Mouse (Mus musculus): ENCODE results near the gene Sft2d2. TPM values are rescaled to one million over a fixed set of nuclear protein-coding genes. Genes with fewer than 3 reads are reported as not detected.
A peak's percentile ranks its signal among the peaks of the same experiment; 100 is the strongest.

Sft2d2 gene
- total RNA-seq, 2 experiments from 2014 or later: 15.5 to 17.4 TPM

- Histone ChIP-seq H3K27ac (no peak overlapping the region), H3K4me3 (no peak overlapping the region)
- no peak for TF ChIP-seq CTCF (IDR thresholded peaks at IDR 0.05)
- DNase-seq (ENCODE audit: extremely low spot score in 1 of 2, low spot score in 2 of 2): no peak
- intact Hi-C loops (cut with DNase I): no loop called here
Observed at GRCm38 (mm10) chr1:165164920-165165319, 29.3 kb downstream of the Sft2d2 start.

- no peak within 1 kb of the TSS for H3K4me3 ChIP-seq
- intact Hi-C loops (cut with DNase I): no loop called here
- no peak for DNase-seq (ENCODE audit: extremely low spot score in 1 of 2, low spot score in 2 of 2)
- H3K27ac ChIP-seq: no peak within 1 kb of the TSS
- TF ChIP-seq CTCF (IDR thresholded peaks at IDR 0.05): no peak
Observed at GRCm38 (mm10) chr1:165160723-165161405, 33.4 kb downstream of the Sft2d2 start, which contains the start of gene Tbx19. Tbx19 (minus strand) TSS chr1:165160773.

- TF ChIP-seq CTCF (IDR thresholded peaks at IDR 0.05): no peak
- DNase-seq (ENCODE audit: extremely low spot score in 1 of 2, low spot score in 2 of 2): no peak
- no peak overlapping the region for H3K27ac ChIP-seq
- intact Hi-C loops (cut with DNase I): no loop called here
- H3K4me3 ChIP-seq: no peak overlapping the region
Observed at GRCm38 (mm10) chr1:165158841-165159240, 35.4 kb downstream of the Sft2d2 start.

GRCm38 (mm10) chr1:165154162-165154561, 40.1 kb downstream of the Sft2d2 start:
- Histone ChIP-seq H3K27ac (no peak overlapping the region), H3K4me3 (no peak overlapping the region)
- DNase-seq (ENCODE audit: extremely low spot score in 1 of 2, low spot score in 2 of 2): no peak
- intact Hi-C loops (cut with DNase I): no loop called here
- no peak for TF ChIP-seq CTCF (IDR thresholded peaks at IDR 0.05)

GRCm38 (mm10) chr1:165151216-165151615, 43.0 kb downstream of the Sft2d2 start:
- no peak for TF ChIP-seq CTCF (IDR thresholded peaks at IDR 0.05)
- H3K27ac ChIP-seq: no peak overlapping the region
- intact Hi-C loops (cut with DNase I): no loop called here
- no peak for DNase-seq (ENCODE audit: extremely low spot score in 1 of 2, low spot score in 2 of 2)
- no peak overlapping the region for H3K4me3 ChIP-seq

GRCm38 (mm10) chr1:165142343-165142916, 51.8 kb downstream of the Sft2d2 start:
- no peak for TF ChIP-seq CTCF (IDR thresholded peaks at IDR 0.05)
- no peak for DNase-seq (ENCODE audit: extremely low spot score in 1 of 2, low spot score in 2 of 2)

GRCm38 (mm10) chr1:165140227-165140626, 54.0 kb downstream of the Sft2d2 start:
- Histone ChIP-seq H3K4me3 (no peak overlapping the region), H3K27ac (no peak overlapping the region)
- no peak for DNase-seq (ENCODE audit: extremely low spot score in 1 of 2, low spot score in 2 of 2)
- no peak for TF ChIP-seq CTCF (IDR thresholded peaks at IDR 0.05)
- intact Hi-C loops (cut with DNase I): no loop called here

More at GRCm38 (mm10) chr1:165142343-165142916, 51.8 kb downstream of the Sft2d2 start:
- Histone ChIP-seq H3K27ac (no peak overlapping the region), H3K4me3 (no peak overlapping the region)
- intact Hi-C loops (cut with DNase I): no loop called here

- intact Hi-C loops (cut with DNase I): no loop called here
- H3K27ac ChIP-seq: no peak overlapping the region
- DNase-seq (ENCODE audit: extremely low spot score in 1 of 2, low spot score in 2 of 2): no peak
- no peak overlapping the region for H3K4me3 ChIP-seq
- no peak for TF ChIP-seq CTCF (IDR thresholded peaks at IDR 0.05)
Observed at GRCm38 (mm10) chr1:165133858-165134257, 60.4 kb downstream of the Sft2d2 start.

- Histone ChIP-seq H3K27ac (no peak overlapping the region), H3K4me3 (no peak overlapping the region)
- intact Hi-C loops (cut with DNase I): no loop called here
- TF ChIP-seq CTCF (IDR thresholded peaks at IDR 0.05): no peak
- no peak for DNase-seq (ENCODE audit: extremely low spot score in 1 of 2, low spot score in 2 of 2)
Observed at GRCm38 (mm10) chr1:165133279-165133678, 61.0 kb downstream of the Sft2d2 start.

- peak; percentile 96 for TF ChIP-seq CTCF (IDR thresholded peaks at IDR 0.05)
- intact Hi-C loops (cut with DNase I): no loop called here
- Histone ChIP-seq H3K4me3 (no peak overlapping the region), H3K27ac (peak overlapping the region; percentile 82)
- peak; percentile 80 to 86 for DNase-seq (ENCODE audit: extremely low spot score in 1 of 2, low spot score in 2 of 2)
Observed at GRCm38 (mm10) chr1:165132187-165132877, 61.9 kb downstream of the Sft2d2 start.

GRCm38 (mm10) chr1:165129573-165129972, 64.7 kb downstream of the Sft2d2 start:
- TF ChIP-seq CTCF (IDR thresholded peaks at IDR 0.05): no peak
- no peak overlapping the region for H3K27ac ChIP-seq
- intact Hi-C loops (cut with DNase I): loop anchor here (10.0 kb wide), 1 partner anchor 345 kb away; no protein-coding TSS in a partner anchor
- no peak for DNase-seq (ENCODE audit: extremely low spot score in 1 of 2, low spot score in 2 of 2)
- no peak overlapping the region for H3K4me3 ChIP-seq

Other genes starting within 250 kb of the Sft2d2 start
- gene Tbx19, start 33.7 kb downstream of the Sft2d2 start, total RNA-seq (2021): not detected
- gene Tiprl, start 42.6 kb upstream of the Sft2d2 start, total RNA-seq (2021): 10 to 100 TPM; 63.1 to 69.7 TPM
- 10 to 100 TPM in 1 of 2 experiments, 1 to 10 TPM in 1; 9.9 to 10.3 TPM for gene Gpr161, start 101.4 kb upstream of the Sft2d2 start, total RNA-seq (2021)